Mouse (Mus musculus): Measurements from ENCODE around the gene Qpctl.
A peak's percentile ranks its signal among the peaks of the same experiment; 100 is the strongest.
"Not testable (repeated sequence)": the region's sequence is repeated elsewhere in the genome, so short reads cannot be mapped to it uniquely, and the experiment has no call there.

The Qpctl gene

DNA sequence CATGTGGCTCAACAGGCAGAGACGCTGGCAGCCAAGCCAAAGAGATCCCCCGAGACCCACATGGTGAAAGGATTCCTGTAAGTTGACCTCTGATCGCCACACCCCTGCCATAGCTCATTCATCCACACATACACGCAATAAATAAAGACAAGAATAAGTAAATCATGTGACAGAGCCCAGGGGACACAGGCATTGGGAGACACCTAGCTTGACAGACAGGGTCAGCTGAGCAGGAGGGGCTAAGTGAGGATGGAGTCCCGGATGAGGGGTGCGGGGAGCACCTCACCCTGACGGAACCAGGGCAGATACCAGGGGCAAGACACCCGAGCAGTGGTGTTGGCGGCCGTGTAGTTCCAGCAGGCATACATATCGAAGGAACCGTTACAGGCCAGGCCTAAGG is 14.7 kb upstream of the Qpctl start:
- no peak for DNase-seq (ENCODE audit: low spot score)

DNA sequence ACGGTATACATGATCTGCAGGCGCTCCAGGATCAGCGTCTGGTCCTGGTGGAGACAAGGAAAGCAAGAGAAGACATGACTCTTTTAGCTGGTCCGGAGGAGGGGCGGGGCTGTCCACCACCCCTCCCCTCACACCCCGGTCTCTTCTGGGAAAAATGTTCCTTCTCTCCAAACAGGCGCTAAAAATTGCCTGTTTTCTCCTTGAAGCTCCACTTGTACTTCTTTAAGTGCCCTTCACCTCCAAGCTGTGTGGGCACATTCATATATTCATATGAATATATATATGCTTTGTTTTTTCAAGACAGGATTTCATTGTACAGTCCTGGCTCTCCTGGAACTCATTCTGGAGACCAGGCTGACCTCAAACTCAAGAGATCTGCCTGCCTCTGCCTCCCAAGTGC is 13.8 kb upstream of the Qpctl start:
- DNase-seq (ENCODE audit: low spot score), result no peak

DNA sequence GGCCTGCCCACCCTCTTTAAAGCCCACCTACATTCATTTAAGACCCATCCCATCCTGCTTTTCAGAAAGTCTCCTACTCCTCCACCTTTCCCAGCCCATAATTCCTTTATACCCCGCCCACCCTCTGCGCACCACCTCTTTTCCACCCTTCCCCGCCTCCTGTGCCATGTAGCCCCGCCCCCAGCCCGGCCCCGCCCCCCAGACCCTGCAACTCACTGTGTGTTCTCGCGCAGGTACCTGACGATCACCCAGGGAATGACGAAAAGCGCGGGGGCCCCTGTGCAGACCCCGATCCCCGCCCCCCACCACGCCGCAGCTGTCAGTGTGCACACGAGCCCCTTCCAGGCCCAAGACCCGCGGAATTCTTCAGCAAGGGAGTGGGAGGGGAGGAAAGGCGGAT is 11.0 kb upstream of the Qpctl start:
- DNase-seq (ENCODE audit: low spot score), result peak; percentile 61

DNA sequence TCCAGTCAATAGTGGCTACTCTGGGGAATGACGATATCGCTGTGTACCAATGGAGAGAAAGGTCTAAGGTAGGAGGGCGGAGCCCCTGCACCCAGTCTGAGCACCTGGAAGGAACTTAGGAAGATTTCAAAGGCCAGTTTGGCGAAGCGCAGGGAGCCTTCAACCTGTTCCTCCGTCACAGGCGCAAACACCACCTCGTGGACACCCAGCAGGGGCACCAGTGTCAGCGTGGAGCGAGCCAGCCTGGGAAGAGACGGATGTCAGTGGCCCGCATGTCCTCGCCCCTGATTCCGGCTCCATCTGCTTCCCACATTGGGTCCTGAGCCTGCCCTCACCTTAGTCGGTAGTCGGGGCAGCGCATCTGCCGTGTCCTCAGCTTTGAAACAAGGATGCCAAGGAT is 10.3 kb upstream of the Qpctl start:
- DNase-seq (ENCODE audit: low spot score), result no peak

DNA sequence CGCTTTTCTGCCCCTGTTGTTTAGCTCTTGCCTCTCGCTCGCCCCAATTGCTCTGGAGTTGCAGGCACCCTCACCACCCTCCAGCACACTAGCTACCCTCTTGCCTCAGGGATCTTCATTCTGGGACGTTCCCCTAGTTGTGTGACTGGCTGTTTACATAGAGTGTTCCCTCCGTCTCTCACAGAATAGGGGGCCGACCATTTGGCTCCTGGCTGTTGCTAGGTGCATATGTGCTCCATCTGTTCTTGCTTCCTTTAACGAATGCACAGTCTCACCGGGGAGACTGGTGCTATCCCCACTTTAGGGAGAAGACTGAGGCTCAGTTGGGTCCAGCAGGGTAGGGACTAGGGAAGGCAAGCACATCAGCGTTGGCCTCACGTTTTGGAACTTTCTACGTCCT is 9.5 kb upstream of the Qpctl start:
- no peak for DNase-seq (ENCODE audit: low spot score)

DNA sequence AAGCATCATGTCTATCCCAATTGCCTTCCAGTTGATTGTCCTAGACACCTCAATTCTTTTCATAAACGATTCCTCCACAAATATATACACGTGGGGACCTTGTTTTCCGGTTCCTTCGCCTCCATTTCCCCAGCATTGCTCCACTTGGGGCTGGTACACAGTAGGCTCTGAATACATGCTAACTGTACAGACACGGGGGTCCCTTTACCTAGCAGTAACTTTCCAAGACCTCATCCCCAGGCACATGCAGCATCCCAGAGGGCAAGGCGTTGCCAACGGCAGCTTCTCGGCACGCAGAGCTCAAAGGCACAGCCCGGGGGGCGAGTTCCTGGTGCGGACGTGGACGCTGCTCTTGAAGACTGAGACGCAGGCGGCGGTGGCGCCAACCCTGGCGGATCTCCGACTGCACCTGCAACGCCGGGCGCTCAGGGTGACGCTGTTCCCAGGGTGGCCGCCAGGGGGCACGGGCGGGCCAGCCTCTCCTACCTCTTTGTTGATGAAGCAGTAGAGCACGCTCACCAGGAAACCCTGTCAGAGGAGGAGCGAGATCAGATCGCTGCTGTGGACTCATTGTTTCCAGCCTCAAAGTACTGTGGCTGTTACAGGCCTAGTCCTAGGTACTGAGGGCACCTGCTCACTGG is 8.2 kb upstream of the Qpctl start:
- DNase-seq (ENCODE audit: low spot score), result peak; percentile 81

DNA sequence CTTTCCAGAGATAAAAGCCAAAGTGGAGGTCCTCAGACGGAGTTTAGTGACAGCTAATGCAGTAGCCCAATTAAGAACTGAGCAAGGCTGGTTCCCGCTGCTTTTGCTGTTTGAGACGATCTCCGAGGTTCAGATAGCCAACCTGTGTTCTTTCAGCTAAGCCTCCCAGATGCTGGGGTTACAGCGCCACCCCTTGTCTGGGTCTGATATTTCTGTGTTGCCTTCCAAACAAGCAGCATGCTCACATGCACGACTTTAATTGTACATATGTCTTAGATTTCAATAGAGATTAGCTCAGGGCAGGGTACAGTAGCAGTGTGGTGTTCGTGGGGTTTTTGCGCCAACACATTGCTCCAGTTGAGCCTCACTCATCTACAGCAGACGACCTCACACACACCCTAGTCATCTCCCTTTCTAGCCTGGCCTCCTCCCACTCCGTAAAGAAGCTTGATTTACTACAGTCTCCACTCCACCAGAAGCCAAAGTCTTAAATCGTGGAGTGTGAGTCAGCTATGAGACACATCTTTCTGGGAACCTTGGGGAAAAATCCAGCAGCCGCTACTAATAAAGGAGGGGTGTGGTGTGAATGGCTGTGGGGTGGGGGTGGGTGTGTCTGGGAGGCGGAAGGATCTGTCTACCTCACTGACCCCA is 6.9 kb upstream of the Qpctl start:
- DNase-seq (ENCODE audit: low spot score), result no peak

DNA sequence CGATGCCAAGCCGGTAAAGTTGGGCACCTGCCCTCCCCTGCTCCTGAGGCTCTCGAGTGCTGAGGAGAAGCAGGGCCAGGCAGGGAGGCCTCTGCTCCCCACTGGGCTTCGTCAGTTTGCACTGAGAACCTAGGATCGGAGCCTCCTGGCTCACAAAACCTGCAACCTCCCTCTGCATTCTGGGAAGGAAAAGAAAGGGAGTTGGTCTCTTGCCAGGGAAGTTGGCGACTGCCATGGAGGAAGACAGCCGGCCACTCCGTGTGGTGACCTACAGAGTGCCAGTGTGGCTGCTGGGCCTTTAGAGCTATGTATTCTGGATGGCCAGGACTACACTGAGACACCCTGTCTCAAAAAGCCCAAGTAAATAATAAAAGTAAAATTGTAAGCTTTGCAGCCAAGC is 5.7 kb upstream of the Qpctl start:
- no peak for DNase-seq (ENCODE audit: low spot score)

DNA sequence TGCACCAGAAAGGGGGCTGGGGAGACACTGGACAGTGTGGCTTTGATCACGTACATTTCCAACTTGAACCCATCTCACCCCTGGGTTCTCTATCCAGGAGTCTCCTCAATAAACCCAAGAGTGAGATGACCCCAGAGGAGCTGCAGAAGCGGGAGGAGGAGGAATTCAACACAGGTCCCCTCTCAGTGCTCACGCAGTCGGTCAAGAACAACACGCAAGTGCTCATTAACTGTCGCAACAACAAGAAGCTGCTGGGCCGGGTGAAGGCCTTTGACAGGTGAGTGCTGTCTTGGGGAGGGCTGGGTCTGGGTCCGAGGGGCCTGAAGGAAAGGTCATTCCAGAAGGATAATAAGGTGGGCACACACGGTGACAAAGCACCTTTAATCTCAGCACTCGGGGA is 2.0 kb upstream of the Qpctl start:
- DNase-seq (ENCODE audit: low spot score), result not testable (repeated sequence)

DNA sequence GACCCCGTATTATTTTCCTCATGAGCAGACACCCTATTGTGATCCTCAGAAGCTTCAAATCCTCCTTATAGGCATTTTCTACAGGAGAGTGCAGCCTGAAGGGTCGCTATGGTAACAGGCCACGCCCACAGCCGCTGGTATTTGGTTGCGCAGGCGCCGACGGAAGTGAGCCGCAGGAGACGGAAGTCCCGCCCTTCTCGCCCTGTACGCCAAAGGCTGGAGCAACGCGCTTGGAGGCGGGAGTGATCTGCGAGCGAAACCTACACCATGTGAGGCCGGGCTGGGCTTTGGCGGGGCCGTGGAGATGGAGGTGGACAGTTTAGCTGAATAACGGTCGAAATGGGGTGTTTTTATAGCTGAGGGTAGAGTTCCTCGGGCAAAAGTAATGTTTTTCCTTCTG is 535 bp upstream of the Qpctl start, which contains the start of gene Snrpd2:
Gene Snrpd2 (plus strand): TSS at position 97 of the 400 bp plus-strand sequence.
- DNase-seq (ENCODE audit: low spot score), result peak; percentile 96

DNA sequence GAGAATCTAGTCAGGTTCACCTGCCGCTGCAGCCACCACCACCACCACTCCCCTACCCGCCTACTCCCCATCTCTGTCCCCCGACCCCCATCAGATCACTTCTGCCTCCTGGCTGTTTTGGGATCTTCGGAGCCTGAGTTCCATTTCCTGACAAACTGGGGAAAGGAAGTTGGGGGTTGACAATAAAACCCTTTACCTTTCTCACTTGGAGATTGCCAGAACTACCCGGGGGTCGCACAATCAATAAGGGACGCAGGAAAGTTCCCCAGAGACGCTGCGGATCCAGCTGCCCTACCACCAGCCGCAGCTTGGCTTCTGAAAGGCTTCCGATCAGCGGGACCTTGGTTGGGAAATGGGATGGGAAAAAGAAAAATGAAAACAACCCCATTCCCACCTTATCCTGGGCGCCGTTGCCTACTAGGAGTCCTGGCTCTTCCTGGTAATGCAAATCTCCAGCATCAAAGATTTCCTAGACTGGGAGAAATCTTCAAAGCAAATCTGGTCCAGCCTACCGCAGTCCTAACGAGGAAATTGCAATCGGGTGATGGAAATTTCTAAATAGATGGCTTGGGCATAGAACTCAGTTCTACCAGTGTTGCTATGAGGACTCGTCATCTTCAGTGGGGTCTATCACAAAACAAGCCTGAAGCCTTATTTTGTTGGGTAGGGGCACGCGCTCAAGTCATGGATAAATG is 764 bp downstream of the Qpctl start:
- DNase-seq (ENCODE audit: low spot score), result no peak

DNA sequence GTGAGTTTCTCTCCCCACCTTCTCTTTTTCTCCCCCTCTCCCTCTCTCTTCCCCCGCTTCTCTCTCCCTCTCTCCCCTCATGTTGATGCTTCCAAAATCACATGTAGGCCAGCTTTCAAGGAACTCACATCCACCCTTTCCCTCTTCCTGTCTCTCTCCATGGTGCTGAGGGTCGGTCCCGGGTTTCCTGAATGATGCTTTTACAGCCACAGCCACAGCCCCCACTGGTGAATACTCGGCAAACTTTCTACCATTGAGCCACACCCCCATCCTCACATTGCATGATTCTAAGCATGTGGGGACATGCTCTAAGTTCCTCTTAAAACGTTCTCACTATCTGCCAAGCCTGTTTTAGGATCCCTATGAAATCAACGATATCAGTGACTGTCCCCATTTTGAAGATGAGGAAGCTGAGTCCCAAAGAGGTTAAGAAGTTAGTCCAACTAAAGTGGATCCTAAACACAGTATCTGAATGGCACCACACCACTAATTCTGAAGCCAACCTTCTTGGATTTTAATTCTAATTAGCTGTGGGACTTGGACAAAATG is 1.5 kb downstream of the Qpctl start:
- DNase-seq (ENCODE audit: low spot score), result no peak

DNA sequence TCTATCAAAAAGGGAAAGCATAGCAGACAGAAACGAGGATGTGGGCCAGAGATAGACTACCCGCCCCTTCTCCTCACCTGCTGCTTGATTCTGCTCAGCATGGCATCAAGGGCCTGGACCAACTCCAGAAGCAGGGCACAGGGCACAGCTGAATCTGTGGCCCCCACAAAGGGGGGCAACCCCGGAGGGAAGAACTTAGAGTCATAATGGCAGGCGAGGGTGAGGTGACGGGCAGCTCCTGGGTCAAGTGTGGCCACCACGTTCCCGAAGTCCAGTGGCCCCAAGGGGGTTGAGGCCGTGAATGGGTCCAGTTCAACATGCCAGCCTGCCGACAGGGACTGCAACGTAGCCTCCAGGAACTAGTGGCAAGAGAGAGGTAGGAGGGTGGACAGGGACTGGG is 2.3 kb downstream of the Qpctl start:
- DNase-seq (ENCODE audit: low spot score), result no peak

DNA sequence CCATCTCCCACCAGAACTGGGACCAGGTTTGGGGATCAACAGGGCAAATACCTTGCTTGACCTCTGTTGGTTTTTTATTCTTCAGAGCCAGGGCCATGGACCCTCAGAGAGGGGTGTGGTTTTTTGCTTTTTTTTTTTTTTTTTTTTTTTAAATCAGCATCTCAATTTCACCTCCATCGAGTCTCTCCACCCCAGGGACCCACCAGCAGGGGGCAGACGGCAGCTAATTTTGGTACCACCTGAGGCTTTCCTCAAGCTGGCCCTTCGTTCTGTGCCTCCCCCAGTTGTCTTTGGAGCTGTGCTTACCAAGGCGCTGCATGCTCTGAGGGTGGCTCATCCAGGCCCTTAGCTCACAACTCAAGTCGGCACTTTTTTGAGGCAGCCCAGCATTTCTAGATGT is 11.7 kb downstream of the Qpctl start:
- DNase-seq (ENCODE audit: low spot score), result no peak

DNA sequence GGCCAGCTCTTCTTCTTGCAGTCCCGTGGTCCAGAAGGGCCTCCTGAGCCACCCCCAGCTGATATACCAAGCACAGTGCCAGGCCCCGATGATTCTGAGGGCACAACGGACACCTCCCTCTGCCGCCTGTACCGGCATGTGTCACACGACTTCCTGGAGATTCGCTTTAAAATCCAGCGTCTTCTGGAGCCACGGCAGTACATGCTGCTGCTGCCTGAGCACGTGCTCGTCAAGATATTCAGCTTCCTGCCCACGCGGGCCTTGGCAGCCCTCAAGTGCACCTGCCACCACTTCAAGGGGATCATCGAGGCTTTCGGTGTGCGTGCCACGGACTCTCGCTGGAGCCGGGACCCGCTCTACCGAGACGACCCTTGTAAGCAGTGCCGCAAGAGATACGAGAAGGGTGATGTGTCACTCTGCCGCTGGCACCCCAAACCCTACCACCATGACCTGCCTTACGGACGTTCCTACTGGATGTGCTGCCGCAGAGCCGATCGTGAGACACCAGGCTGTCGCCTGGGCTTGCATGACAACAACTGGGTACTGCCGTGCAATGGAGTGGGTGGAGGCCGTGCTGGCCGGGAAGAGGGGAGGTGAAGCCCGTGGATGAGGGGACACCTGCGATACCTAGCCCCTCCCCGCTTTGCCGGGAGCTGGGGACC is 12.3 kb downstream of the Qpctl start:
- DNase-seq (ENCODE audit: low spot score), result no peak

DNA sequence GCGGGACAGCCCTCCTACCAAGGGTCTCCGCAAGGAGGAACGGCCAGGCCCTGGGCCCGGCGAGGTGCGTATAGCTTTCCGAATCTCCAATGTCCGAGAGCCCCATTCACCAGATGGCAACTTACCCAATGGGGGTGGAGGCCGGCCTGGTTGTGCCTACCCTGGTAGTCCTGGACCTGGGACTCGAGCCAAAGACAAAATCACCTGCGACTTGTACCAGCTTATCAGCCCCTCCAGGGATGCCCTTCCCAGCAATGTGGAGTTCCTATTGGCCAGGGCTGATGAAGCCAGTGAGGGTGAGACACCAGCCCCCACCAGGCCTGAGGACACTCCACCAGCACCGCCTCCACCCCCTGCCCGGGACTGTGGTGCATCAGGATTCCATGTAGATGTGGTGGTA is 12.9 kb downstream of the Qpctl start:
- no peak for DNase-seq (ENCODE audit: low spot score)

DNA sequence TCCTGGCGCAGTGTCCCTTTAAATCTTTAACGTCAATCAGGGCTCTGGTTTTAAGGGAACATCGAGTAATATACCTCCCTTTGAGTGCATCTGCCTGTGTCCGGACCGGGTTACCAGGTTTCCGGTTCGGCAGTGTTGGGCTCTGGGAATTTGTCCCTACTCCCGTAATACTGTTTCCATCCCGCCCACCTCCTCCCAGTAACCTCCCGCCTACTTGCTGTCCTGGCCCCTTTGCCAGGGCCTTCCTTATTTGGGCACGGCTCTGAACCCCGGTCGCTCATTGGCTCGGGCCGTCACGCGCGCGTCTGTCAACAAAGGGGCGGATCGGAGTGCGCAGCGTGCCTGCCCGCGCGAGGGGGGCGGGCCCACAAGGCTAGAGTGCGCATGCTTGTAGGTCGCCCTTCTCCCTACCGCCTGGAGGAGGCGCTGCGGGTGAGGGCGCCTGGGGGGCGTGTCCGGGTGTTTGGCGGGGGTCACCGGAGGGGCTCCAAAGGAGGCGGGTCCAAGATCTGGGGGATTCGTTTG is 17.7 kb downstream of the Qpctl start:
- peak; percentile 98 for DNase-seq (ENCODE audit: low spot score)

DNA sequence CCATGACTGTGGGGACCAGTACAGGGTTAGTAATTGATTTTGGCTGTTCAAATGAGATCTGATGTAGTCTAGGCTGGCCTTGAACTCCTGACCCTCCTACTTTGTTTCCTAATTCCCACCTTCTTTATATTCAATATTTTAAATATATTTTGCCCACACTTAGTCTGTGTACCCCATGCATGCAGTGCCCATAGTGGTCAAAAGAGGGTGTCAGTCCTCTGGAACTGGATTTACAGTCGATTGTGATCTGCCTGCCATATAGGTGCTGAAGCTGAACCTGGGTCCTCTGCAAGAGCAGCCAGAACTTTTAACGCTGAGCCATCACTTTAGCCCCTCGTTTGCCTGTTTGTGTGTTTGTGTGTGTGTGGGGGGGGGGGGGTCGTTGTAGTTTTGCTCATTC is 18.4 kb downstream of the Qpctl start:
- no peak for DNase-seq (ENCODE audit: low spot score)

DNA sequence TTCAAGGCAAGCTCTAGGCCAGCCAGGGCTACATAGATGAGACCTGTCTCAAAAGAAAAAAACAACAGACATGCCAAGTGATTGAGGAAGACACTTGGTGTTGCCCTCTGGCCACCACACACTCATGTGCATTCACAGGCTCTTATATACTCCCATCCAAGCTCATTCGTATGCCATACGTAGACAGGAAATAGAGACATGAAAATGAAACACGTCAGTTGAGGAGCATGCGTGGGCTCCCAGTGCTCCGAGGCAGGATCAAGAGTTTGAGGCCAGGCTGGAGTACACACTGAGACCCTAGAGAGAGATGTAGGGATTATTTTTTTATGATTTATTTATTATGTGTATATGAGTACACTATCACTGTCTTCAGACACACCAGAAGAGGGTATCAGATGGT is 19.7 kb downstream of the Qpctl start:
- DNase-seq (ENCODE audit: low spot score), result no peak

DNA sequence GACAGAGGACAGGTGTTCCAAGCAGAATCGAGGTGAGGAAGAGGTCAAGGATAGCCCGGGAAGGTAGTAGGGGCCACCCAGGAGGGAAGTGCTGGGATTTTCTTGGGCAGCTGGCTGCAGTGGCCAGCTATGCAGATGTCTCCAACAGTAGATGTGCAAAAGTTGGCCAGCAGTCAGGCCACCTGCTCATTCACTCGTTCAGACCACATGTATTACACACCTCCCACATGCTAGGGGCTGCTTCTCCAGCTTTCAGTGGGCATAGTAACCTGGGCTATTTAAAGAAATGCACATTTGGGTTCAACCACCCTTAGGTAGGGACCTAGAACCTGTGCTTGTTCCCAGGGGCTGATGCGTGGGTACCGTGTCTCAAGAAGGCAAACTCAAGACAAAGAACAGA is 21.3 kb downstream of the Qpctl start:
- no peak for DNase-seq (ENCODE audit: low spot score)

DNA sequence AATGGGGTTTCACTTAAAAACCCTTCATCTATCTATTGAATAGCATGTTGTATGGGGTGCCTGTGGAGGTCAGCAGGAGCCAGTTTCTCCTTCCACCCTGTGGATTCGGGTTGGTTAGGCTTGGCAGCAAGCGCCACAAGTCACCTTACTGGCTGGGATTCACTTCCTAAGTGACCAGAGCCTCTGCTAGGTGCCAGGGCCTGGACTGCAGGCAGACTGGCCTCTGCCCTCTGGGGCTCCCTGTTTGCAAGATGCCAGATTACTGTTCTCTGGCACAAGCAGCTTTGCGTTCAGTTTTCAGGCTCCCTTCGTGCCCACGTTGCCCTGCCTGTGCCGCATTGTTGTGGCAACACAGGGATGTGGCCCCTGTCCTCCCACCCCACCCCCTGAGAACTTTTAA is 24.4 kb downstream of the Qpctl start:
- no peak for DNase-seq (ENCODE audit: low spot score)

DNA sequence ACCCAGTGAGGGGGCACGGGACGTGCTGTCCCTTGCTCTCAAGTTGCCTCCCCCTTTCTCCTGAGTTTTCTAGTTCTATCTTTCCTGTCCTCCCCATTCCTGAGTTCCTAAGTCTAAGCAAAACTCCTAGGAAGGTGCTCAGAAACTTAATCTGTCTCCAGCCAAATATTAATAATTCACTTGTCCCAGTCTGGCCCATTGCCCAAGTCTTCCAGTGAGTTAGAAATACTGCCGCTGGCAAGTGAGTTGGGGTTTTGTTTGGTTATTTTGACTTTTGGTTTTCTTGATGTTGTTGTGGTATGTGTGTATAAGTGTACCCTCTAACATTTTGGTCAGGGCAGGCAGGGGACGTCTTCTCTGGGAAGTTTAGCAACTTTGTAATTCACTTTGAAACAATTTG is 27.4 kb downstream of the Qpctl start:
- no peak for DNase-seq (ENCODE audit: low spot score)
